Mouse (Mus musculus): ENCODE results near the gene Spata13.

- TF ChIP-seq SMC3 (IDR thresholded peaks at IDR 0.05; ENCODE audit: low read depth, low read length) (no peak), CTCF (IDR thresholded peaks at IDR 0.05 in 2 of 3, conservative IDR thresholded peaks at IDR 0.05 in 1 of 3; ENCODE audit: control insufficient read depth in 1 of 3, insufficient read depth in 1 of 3, low read depth in 2 of 3, low read length in 3 of 3, poor library complexity in 1 of 3, severe bottlenecking in 1 of 3) (no peak)
Measured at GRCm38 (mm10) chr14:60647885-60648284, 14.1 kb downstream of the Spata13 start.

Data from MEL (cell line).